Mouse (Mus musculus) heart, embryonic 16.5 days (tissue): Measurements from ENCODE around the gene Tmem9. TPM values are rescaled to one million over a fixed set of nuclear protein-coding genes. Genes with fewer than 3 reads are reported as not detected.

Experiments used
- polyA plus RNA-seq: library from polyadenylated mRNA; unstranded; fragments of >200 nt; fragmentation: Nextera tagmentation; extraction: Ambion mirVana; gene quantifications from 2 replicates; pipeline ENCODE4 v1.2.1, GENCODE M21; 2015

Gene Tmem9
- polyA plus RNA-seq, 1 experiment from 2014 or later, result 85.5 TPM

Other genes starting within 250 kb of the Tmem9 start
- 77.1 and 80.4 TPM in 2 replicates for gene Phlda3, start 242.0 kb upstream of the Tmem9 start, polyA plus RNA-seq
- 4,265 and 4,826 TPM in 2 replicates for gene Tnni1, start 228.7 kb upstream of the Tmem9 start, polyA plus RNA-seq
- gene Lad1, start 189.6 kb upstream of the Tmem9 start, polyA plus RNA-seq, result 5.9 TPM in 2 replicates
- 9,605 and 10,628 TPM in 2 replicates for gene Tnnt2, start 171.8 kb upstream of the Tmem9 start, polyA plus RNA-seq
- 0.71 and 1.1 TPM in 2 replicates for gene Pkp1, start 88.9 kb upstream of the Tmem9 start, polyA plus RNA-seq
- gene Igfn1, start 1.8 kb upstream of the Tmem9 start, polyA plus RNA-seq, result not detected in 2 replicates
- gene Ascl5, start 42.7 kb downstream of the Tmem9 start, polyA plus RNA-seq, result not detected in 2 replicates
- 0.28 and 0.31 TPM in 2 replicates for gene Cacna1s, start 44.6 kb downstream of the Tmem9 start, polyA plus RNA-seq
- gene Kif21b, start 123.2 kb downstream of the Tmem9 start, polyA plus RNA-seq, result 1.8 and 2.6 TPM in 2 replicates
- not detected in 2 replicates for gene Mroh3, start 204.7 kb downstream of the Tmem9 start, polyA plus RNA-seq
- gene Inava, start 226.1 kb downstream of the Tmem9 start, polyA plus RNA-seq, result 2.6 TPM in 2 replicates